Mouse (Mus musculus) cerebellum, adult 11-12 months (tissue): ENCODE results near the gene Ust.

ENCODE experiments used
- DNase-seq: peaks from one replicate; pipeline ENCODE4 v3.0.0; 2022

The Ust gene

DNA sequence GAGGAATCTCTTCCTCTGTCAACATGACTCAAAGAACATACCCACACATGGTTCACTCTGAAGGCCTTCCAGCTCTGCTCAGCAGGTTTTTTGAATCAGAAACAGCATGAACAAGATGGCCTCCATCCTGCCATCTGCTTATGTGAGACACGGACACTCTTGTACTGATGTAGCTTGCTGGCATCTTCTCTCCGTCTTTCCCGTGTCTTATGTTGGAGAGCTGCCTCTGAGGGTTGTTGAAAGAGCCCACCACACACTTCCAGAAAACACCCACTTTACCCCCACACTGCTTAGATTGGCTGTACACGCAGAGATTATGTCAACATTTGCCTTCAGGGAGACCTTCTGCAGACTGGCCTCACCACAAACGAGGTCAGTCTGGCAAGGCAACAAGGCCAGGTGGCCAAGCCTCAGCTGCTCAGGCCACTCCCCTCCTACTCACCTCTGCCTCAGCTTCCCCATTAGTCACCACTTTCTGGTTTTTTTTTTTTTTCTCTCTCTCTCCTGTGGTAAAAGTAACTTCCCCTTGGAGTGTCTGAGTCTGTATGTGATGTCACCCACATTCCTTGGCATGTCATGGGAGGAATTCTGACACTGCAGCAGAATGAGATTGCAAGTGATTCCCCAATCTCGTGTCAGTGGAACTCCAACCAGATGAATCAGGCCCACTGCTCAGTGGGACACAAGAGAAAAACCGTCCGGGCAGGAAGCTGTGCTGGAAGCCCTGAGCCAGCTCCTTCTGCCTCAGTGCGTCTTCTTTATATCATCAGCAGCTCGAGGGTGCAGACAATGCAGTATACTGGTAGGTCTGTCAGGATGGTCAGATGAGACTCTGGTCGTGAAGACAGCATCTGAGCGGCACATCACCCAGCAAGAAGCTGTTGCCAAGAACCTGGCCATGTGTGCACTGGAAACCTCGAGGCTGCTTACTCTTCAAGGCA is 19.4 kb downstream of the Ust start:
- DNase-seq = peak; percentile 86

- no peak for DNase-seq
Measured at GRCm38 (mm10) chr10:8495543-8496141, 23.0 kb downstream of the Ust start.

GRCm38 (mm10) chr10:8491909-8492591 is 26.6 kb downstream of the Ust start:
- DNase-seq = no peak

GRCm38 (mm10) chr10:8487388-8487787 is 31.2 kb downstream of the Ust start:
- DNase-seq = no peak

DNA sequence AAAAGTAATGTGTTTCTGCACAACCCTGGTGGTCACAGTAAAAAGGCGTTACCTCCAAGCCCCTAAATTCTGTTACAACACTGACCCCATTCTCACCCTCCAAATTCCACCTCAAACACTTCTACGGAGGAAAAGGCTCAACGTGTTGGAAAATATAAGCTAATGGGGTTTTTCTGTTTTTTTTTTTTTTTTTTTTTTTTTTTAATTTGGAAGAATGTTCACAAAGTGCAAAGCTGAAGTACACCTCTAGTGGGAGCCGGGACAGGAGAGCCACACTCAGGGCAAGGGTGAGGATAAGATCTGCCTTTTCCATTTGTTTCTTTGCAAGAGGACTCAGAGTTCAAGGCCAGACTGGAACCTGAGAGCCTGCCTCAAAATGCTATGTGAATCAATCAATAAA is 34.1 kb downstream of the Ust start:
- DNase-seq = no peak

DNA sequence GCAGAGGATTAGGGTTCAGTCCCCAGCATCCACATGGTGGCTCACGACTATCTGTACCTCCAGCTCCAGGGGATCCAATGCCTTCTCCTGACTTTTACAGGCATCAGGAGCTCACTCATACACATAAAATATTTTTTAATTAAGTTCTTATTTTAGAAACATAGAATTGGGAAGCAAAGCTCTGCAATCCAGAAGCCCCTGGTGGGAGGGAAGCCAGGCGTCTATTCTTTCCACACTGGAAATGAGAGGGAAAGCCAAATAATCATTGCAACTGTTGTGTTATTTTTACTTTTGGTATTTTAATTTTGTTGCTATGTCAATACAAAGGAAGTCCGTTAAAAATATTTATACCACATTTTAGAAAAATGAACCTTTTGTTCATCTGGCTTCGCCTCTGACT is 35.8 kb downstream of the Ust start:
- DNase-seq = no peak

DNA sequence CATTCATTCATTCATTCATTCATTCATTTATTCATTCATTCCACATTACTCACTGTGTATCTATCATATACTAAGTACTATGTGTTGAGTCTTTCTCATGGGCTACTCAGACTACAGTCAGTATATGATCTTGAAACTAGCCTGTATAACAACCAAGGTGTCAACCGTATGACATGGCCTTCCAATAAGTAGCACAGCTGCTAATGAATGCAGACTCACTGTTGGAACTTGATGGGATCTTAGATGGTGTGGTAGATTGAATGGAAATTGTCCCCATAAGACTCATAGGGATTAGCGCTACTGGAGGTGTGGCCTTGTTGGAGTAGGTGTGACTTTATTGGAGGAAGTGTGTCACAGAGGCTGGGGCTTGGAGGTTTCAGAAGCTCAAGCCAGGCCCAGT is 38.8 kb downstream of the Ust start:
- no peak for DNase-seq

- DNase-seq = no peak
Measured at GRCm38 (mm10) chr10:8477936-8478335, 40.7 kb downstream of the Ust start.

GRCm38 (mm10) chr10:8471995-8472394 is 46.6 kb downstream of the Ust start:
- DNase-seq = peak; percentile 53

DNA sequence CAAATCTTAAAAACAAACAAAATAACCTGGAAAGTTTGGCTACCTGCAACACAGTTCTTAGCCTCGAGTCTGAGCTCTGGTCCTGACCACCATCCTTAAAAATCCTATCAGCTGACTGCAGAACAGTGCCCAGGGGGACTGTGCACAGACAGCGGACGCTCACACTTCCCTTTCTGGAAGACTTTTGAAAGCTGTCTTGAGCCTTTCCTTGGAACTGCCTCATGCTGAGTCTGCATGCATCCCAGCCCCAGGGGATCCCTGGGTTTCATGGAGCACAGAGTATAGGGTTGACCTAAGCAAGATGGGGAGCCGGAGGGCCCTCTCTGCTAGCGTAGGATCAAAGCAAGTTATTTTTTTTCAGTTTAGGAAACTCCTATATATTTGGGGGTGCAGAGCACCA is 47.6 kb downstream of the Ust start:
- no peak for DNase-seq

- DNase-seq = no peak
Measured at GRCm38 (mm10) chr10:8469516-8469915, 49.1 kb downstream of the Ust start.

- no peak for DNase-seq
Measured at GRCm38 (mm10) chr10:8468651-8469386, 49.8 kb downstream of the Ust start.

DNA sequence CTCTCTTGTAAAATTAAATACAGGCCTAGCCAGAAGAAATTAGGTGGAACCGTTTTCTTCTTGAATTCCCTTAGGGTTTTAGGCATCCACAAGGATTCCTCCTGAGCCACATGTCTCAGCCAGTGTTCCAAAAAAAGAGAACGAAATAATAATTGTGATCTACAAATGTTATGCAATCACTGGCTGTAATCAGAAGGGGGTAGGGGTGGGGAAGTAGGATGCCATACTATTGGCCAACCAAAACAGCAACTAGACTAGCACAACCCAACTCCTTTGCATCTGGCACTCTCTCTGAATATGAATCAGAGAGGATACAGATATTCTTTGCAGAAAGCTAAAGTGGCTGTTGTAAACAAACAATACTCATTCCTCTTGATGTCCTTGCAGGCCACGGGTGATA is 52.7 kb downstream of the Ust start:
- no peak for DNase-seq

DNA sequence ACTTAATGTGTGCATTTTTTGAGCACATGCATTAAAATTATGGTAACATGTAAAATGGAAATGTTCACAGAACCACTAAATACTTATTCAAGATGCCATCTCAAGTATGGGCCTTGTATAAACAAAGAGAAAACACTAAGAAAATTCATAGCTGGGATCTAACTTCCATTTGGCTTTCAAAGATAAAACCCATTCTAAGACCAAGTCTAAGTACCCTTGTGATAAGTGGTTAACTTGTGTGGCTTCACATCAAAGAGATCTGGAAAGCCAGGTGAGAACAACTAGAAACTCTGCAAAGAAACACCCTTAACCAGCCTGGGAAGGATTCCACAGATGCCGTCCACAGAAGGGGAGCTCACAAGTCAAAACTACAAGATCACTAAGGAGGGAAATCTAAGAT is 53.4 kb downstream of the Ust start:
- no peak for DNase-seq

DNA sequence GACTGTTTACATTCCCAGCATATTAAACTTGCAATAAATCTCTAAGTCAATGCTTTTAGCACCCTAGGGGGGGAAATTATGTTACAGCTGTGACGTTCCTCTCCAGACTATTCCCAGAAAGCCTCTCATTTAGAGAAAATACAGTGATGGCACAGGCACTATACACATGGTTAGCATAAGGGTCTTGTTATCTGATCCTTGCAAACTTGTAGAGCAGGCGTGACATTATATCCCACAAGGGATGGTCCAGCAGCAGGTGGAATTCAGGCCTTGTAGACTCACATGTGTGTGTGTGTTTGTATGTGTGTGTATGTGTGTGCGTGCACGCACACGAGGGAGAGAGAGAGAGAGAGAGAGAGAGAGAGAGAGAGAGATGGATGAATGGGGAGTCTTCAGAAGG is 57.3 kb downstream of the Ust start:
- no peak for DNase-seq

DNA sequence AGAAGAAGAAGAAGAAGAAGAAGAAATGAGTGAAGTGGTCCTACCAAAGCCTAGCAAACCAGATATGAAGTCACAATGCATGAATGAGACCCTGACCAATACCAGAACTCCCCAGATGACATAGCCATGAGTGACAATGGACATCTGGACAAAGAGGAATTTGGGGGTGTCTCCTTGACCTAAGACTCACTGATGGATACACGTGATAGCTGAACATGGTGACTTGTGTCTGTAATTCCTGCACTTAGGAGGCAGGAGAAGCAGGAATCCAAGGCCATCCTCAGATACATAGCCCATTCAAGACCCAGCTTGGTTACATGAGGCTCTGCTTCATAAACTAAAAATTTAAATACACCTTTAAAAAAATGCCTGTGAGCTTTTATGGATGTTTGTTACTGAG is 63.9 kb downstream of the Ust start:
- no peak for DNase-seq

DNA sequence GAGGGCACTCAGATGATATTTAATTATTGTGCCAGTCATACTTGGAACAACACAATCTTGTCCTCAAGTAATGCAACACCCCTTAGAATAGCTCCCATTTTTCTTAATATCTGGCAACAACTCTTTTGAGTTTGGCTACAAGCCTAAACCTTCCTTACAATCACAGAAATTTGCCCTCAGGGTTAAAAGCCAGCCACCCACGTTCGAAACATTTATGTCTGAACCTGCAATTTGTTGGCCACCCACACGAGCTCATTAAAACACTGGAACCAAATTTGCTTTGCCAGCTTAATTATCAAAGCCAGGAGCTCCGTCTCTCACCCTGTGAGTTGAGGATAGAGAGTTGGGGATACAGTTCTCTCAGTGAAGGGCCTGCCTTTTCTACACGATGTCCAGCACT is 70.9 kb downstream of the Ust start:
- no peak for DNase-seq

- DNase-seq = no peak
Measured at GRCm38 (mm10) chr10:8446972-8447371, 71.7 kb downstream of the Ust start.

- no peak for DNase-seq
Measured at GRCm38 (mm10) chr10:8444052-8444451, 74.6 kb downstream of the Ust start.

GRCm38 (mm10) chr10:8431857-8432256 is 86.8 kb downstream of the Ust start:
- peak; percentile 32 for DNase-seq

DNA sequence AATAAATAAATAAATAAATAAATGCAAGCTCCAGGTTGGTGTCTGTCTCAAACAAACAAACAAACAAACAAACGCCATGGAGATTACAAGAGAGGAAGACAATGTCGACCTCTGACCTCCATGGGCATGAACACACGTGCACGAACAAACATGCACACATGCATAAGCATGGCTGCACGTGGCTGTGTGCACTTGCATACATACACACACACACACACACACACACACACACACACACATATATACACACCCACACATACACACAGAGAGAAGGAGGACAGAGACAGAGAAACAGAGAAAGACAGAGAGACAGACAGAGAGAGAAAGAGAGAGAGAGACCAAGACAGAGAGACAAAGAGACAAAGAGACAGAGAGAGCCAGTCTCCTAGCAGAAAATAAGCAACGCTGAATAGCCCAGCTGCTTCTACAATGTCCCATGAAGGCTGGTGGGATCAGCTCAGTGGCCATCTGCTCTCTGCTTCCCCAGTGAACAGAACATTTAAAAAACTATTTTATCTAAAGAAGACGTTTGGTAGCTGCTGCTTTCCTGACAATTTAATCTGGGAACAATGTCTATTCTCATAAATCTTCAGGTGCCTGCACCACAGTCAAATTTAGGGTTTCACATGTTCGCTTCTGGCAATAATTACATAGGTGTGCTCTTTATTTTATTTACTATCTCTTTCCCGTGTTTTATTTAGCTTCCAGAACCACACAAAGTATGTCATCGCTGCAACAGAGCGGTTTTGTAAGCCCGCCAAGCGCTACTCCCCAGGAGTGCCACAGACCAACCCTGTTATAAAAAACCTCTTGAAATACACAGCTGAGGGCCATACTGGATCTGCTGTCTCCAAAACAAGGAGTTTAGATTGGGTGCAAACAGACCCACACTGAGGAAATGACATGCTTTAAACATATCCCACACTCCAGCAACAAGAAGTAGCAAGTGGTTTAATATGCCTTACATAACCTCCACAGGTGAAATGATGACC is 89.5 kb downstream of the Ust start:
- peak; percentile 81 for DNase-seq
